Mouse (Mus musculus) kidney, postnatal 4 days (tissue): ENCODE results near the gene Aftph.

Experiments
- DNase-seq, 2 experiments: peaks; one replicate each; pipeline ENCODE4 v3.0.0; 2021; ENCODE audit warnings: mixed read lengths in 2 of 2

Aftph gene

DNA sequence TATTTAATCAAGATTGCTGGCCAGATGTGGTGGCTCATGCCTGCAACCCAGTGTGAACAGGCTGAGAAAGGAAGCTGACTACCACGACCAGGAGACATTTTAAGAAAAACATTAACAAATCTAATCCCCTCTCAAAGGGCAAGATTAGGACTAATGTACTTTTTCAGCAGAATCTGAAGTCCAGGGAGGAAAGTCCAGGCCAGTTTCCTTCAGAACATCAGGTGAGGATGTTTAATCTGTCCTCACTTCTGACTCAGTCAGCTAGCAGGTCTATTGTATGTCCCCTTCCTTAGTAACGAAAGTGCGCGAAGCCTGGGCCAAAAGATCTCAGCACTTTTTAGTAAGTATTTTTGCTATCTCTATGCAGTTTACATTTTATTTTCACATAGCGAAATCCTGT lies 17.8 kb downstream of the Aftph start:
- DNase-seq, result no peak

DNA sequence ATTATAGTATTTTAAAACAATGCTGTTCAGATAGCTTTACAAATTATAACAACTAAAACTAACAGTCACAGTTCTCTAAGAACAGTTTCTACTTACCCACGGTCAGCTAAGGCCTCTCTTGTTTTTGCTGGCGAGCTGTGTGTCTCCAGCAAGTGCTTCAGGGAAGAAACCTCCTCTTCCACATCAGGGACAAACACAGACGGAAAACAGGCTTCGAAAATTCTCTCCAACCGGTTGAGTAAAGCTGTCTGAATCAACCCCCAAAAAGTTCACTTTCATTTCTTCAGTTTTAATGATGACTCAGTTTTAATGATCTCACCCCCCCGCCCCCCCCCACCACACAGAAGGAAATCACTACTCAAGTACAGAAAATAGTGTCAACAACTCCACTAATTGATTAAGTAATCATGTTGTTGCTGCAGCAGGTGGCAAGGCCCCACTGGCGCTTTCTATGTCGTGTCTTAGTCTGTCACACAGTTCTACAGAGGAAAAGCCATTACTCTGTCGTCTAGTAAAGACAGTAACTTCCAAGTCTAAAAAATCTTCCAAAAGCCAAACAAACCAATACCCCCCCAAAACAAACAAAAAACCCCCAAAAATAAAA lies 29.2 kb downstream of the Aftph start:
- DNase-seq, result no peak

- DNase-seq, result peak; percentile 72 to 77
These were observed 50.4 kb downstream of the Aftph start for GRCm38 (mm10) chr11:20691000-20691399.

DNA sequence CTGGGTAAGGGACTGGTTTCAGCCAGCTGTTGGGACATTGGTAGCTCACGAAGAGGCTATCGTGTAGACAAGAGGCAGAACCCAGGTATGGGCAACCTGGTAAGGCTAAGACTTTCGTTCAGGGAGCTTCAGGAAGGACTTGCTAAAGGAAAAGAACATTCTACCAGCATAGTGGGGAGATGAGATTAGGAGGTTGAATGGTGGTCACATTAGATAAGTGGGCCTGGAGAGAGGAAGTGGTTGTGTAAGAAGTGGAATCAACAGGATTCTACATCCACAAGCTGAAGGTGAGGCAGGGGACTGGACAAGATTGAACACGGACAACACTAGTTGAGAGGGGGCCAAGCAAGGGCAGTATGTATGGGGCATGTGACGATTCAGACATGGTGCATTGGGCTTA lies 59.7 kb downstream of the Aftph start:
- no peak for DNase-seq

DNA sequence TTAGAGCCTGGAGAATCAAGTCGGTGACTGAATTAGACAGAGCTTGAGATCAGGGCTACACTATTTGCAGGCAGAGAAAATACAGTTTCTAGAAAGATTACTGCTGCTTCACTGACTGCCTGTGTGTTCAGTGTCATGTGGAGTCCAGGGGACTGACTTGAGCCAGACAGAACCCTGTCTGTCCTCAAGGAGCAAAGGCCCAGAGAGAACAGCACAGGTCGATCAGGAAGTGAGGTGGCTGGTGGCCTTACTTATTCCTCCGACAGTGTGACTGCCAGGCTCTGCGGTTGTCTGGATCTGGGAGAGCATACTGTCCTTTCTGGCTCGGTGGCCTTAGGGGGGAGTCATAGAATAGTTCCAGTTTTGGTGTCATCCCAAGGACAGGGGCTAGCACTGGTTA lies 60.6 kb downstream of the Aftph start:
- no peak for DNase-seq

GRCm38 (mm10) chr11:20679396-20679795 lies 62.0 kb downstream of the Aftph start:
- DNase-seq, result no peak

DNA sequence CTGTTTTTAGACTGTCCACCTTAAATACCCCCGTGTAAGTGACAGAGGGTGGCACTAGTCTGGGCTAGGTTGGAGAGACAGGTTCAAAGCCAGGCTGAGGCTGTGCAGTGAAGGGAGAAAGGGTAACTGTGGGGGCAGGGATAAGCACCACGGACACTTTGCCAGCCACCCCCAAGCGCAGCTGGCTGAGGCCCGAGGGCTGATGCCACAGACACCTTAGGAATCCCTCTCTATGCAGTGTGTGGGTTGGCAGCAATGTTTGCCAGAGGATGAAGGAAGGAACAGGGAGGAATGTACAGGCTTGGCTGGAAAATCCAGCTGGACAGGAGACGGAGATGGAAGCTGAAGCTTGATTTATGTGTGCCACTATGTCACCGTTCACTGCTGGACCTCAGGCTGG lies 68.9 kb downstream of the Aftph start:
- no peak for DNase-seq

DNA sequence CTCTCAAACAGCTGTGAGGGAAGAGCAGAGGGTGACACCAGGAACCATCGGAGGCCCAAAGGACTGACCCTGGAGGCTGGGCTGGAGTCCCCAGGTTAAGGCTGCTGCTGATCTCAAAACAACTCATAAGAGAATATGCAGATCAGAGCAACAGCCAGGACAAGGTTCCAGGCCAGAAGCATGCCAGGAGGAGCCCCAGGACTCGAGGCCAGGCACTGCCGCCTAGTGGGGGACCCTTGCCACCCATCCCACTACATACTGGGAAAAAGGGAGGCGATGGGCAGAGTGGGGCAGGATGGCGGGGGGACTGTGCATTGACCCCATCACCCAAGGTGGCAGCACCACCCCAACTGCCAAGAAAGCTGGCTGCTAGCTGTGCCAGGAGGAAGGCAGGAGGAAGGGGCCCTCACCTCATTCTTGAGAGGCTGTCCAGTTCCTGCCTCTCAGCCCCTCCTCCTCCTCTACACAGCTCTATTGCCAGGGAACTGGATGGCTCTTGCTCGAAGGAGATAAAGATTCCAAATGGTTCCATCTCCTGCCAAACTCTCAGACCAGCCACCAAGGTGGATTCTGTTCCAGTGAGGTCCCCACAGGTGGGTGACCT lies 69.5 kb downstream of the Aftph start:
- peak; percentile 31 to 43 for DNase-seq

GRCm38 (mm10) chr11:20664878-20665277 lies 76.5 kb downstream of the Aftph start:
- no peak for DNase-seq

GRCm38 (mm10) chr11:20663580-20664198 lies 77.7 kb downstream of the Aftph start:
- no peak for DNase-seq

DNA sequence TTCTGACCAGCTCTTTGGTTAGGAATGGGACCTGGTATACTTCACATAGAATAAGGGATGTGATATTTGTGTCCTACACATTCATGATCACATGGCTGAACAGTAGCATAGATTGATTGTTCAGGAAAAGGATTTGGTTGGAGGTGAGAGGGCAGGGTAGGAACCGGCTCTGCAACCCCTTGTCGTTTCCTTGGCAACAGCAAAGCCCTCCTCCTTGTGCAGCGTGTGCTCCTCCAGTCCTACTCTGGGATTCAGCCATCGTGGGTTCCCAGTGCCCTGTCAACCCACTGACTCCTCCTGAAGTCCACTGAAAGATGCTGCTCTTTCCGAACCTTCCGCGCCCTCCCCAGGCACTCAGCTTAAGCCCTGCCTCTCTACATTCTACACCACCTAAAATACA lies 78.6 kb downstream of the Aftph start:
- DNase-seq, result no peak

GRCm38 (mm10) chr11:20661652-20662051 lies 79.7 kb downstream of the Aftph start:
- peak; percentile 60 to 70 for DNase-seq

DNA sequence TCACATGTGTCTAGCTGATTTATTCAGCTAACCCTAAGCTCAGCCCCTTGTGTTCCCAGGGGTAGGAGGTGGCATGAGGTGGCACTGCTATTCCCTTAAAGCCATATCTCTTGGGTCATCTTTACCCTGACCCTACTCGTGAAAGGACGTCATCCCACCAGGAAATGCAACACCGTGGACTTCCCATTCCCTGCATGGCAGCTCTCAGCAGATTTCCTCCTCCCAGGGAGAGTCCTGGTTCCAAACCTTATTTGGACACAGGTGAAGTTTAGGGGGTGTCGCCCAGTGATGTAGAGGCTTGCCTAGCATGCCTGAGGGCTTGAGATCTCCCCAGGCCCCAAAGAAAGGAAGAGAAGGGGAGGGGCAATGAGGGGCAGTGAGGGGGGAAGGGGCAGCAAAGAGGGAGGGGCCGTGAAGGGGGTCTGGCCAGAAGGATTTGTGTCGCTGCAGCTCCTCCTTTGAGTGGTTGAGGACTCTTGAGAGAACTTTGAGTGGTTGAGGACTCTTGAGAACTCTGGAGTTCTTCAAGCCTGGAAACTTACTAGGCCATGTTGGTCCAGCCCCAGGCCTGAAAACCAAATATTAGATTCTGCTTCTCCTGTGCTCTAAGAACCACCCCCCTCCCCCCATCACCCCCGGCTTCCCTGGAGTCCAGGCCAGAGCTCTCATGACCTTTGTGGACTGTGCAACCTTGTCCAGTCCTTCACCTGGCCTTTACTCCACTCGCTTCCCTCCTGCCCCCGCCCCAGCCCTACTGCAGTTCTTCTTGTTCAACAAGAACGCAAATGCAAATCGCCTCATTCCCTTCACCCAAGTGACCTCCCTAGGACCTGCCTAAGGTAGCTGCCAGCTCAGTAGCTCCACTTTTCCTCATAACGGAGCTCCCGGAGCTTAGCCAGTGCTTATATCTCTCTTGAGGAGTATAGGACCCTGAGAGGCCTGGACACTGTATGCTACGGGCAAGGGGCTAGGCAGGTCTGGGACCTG lies 81.0 kb downstream of the Aftph start:
- DNase-seq, result no peak

- peak; percentile 32 to 49 for DNase-seq
These were observed 82.3 kb downstream of the Aftph start for GRCm38 (mm10) chr11:20659094-20659493.

DNA sequence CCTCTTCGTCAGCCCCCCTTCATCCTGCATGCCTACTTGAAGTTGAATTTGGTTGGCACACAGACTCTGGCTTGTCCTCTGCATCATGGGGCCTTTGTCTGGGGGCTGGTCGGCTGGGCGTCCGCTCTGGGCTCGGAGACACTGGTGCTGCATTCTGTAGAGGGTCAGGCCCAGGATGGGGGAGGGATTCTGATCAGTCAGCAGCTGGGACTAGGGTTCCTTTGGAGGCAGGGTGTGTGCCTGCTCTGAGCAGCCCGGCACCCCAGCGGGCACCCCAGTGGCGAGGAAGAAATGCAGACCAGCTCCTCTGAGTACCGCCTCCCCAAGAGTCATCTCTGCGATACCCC lies 84.7 kb downstream of the Aftph start:
- no peak for DNase-seq

DNA sequence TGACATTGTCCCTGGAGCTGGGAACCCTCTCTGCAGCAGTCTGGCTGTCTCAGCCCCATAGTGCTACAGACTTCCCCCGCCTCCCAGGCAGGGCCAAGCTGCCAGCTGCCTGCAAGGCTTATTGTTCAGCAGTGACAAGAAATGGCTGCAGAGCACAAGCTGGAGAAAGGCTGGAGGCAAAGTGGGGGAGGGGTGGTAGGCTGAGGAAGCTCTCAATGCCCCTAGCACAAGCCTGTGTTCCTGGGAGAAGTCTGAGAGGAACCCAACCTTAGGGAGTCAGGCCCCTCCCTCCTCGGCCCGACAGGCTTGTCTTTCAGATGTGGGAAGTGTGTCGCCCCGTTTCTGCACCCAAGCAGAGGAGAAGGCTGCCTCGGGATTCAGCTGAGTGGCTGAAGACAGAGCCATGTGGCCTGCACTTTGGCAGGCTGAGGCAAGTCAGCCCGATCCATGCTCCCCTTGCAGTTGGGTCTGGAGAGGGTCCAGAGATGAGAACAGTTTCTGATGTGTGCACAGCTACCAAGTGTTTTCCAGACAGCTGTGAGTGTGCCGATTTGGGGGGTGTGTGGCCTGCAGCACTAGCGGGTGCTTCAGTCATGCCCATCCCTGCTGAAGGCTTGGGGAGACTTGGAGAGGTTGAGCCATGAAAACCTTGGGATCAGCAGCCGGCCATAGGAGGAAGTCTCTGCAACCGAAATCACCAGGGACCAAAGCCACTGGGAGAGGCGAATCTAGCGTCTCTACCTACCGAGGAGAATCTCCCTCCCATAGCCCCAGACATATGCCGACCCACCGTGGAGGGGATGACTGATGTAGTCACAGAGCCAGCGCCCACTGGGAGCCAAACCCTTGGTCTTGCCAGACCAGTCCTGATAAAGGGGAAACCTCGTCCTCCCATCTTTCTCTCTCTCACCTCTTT lies 85.3 kb downstream of the Aftph start:
- DNase-seq, result peak; percentile 74 to 81

DNA sequence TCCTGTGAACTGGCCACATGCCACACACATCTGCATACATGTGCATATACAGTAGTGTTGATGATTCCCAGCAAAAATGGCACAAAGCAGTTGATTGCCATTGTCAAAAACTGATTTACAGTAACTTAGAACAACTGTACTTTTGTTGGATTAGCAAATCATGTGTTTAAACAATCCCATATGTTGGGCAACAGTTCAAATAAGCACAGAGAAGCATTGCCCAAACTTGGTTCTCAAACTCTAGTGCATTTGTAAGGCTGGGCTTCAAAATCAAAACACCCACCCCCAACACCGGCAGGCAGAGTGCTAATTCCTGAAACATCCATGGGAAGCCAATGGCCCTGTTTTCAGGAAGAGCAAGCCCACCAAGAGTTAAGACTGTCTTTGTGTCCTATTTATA lies 90.2 kb downstream of the Aftph start:
- no peak for DNase-seq

DNA sequence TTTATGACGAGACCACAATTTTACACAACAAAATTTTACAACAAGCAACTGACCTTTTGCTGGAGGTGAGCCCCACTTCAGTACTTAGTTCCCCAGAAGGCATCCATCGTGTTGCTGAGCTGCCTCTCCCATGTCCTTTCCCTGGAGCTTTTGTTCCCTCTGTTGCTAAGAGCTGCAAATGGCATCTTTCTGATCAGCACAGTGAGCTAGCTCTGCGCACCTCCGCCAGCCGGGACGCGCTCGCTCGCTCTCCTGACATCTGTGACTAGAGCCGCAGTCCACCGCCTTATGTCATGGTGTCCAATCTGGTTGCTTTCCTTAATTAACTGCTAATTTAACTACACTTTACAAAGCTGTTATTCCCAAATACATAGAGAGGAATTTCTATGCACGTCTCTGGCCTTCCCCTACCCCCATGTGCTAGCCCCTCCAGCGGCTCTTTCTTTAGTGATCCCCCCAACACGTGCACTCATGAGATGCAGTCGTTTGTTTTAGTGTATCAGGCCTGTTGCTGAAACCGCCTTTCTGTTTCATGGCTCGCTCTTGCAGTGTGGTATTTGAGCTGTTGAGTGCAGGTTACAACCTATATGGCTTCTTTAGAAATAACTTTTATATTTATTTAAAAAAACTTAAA lies 91.3 kb downstream of the Aftph start:
- DNase-seq, result no peak

GRCm38 (mm10) chr11:20649477-20649876 lies 91.9 kb downstream of the Aftph start:
- DNase-seq, result no peak

DNA sequence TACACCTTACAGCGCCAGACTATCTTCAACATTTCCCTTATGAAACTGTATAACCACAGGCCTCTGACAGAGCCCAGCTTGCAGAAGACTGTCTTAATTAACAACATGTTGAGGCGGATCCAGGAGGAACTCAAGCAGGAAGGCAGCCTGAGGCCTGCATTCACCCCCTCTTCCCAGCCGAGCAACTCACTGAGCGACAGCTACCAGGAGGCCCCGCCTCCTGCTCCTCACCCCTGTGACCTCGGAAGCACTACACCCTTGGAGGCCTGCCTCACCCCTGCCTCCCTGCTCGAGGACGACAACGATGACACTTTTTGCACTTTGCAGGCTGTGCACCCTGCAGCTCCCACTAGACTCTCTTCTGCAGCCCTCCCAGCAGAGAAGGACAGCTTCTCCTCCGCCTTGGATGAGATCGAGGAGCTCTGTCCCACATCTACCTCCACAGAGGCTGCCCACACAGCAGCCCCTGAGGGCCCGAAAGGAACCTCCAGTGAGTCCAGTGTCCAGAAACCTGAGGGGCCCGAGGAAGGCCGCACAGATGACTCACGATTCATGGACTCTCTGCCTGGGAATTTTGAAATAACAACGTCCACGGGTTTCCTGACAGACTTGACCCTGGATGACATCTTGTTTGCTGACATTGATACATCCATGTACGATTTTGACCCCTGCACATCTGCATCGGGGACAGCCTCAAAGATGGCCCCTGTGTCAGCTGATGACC lies 93.3 kb downstream of the Aftph start:
- peak; percentile 71 to 81 for DNase-seq
